Mouse (Mus musculus) midbrain, embryonic 14.5 days (tissue): ENCODE results near the gene Zswim1. TPM values are rescaled to one million over a fixed set of nuclear protein-coding genes. Genes with fewer than 3 reads are reported as not detected.

ENCODE experiments used
- ATAC-seq: fragments of 200-750 bp; cut with Nextera tagmentation; 2 replicates; pipeline ENCODE4 v1.8.0; 2017; ENCODE audit warnings: moderate number of reproducible peaks, moderate library complexity; ENCODE audit not compliant: low FRiP score, low TSS enrichment
- DNase-seq: peaks from one replicate; pipeline ENCODE4 v3.0.0-alpha.2; 2015
- H3K27ac ChIP-seq: fragments of 300-500 bp; sonication (generic); replicated peaks from 2 replicates; pipeline ENCODE4 v1.5.1; 2014; ENCODE audit warnings: mild to moderate bottlenecking, low read depth, low read length, moderate library complexity
- H3K27me3 ChIP-seq: fragments of 300-500 bp; sonication (generic); 2 replicates; pipeline ENCODE4 v1.6.1; 2014; ENCODE audit warnings: low read length, control low read depth, mixed read lengths; ENCODE audit not compliant: control insufficient read depth, insufficient read depth
- H3K36me3 ChIP-seq: fragments of 300-500 bp; sonication (generic); 2 replicates; pipeline ENCODE4 v1.6.1; 2014; ENCODE audit warnings: low read length, control low read depth; ENCODE audit not compliant: control insufficient read depth, insufficient read depth
- H3K4me1 ChIP-seq: fragments of 300-500 bp; sonication (generic); 2 replicates; pipeline ENCODE4 v1.6.1; 2014; ENCODE audit warnings: mild to moderate bottlenecking, antibody characterized with exemption, low read length, control low read depth; ENCODE audit not compliant: control insufficient read depth, insufficient read depth
- H3K4me2 ChIP-seq: fragments of 300-500 bp; sonication (generic); 2 replicates; pipeline ENCODE4 v1.6.1; 2014; ENCODE audit warnings: mild to moderate bottlenecking, low read length, moderate library complexity
- H3K4me3 ChIP-seq: fragments of 300-500 bp; sonication (generic); replicated peaks from 2 replicates; pipeline ENCODE4 v1.5.1; 2014; ENCODE audit warnings: low read depth, low read length
- H3K9ac ChIP-seq: fragments of 300-500 bp; sonication (generic); replicated peaks from 2 replicates; pipeline ENCODE4 v1.6.1; 2014; ENCODE audit warnings: mild to moderate bottlenecking, low read length, moderate library complexity
- H3K9me3 ChIP-seq: fragments of 300-500 bp; sonication (generic); 2 replicates; pipeline ENCODE4 v1.6.1; 2016; ENCODE audit warnings: low read length, control low read depth, mixed read lengths; ENCODE audit not compliant: control insufficient read depth
- WGBS: fragments of 180-500 bp; shearing (Covaris S2); extraction: QIAGEN DNeasy Blood & Tissue Kit; methylation state at CpG from one replicate; pipeline ENCODE4 v1.1.7; 2014; 5-methylcytosine and 5-hydroxymethylcytosine counted together
- polyA plus RNA-seq: library from polyadenylated mRNA; unstranded; fragments of >200 nt; fragmentation: Nextera tagmentation; extraction: Ambion mirVana; gene quantifications from 2 replicates; pipeline ENCODE4 v1.2.1, GENCODE M21; 2014

Zswim1 gene
- polyA plus RNA-seq, 1 experiment from 2014 or later = 27.8 TPM

DNA sequence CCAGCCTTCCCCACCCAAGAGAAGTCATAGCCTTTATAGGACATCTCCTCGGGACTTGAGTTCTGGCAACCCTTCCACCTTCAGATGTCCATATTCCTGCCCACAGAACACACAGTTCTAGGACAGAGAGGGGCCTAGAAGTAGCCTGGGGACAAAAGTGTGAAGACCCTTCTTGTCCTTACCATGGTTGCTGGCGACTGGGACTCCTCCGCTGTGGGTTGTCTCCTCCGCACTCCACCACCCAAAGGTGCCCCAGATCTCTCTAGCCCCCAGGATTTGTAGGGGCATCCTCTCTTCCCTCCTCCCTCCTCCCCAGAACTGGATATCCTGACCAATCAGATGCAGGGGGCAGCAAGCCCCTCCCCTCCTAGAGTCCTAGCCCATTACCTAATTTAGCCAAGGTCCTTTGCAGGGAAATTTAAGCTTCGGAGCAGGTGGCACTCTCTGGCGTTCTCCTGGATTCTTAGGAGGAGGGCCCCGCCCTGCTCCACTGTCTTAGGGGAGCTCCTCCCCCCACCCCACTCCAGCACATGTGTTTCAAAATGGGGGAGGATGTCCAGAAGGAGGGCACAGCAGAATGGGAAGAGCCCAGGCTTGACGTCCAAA lies 42.9 kb upstream of the Zswim1 start, which contains the start of gene Tnnc2:
Gene Tnnc2, minus strand, starts transcription at position 487 of the 606 bp plus-strand sequence.
- H3K4me2 ChIP-seq = no peak within 1 kb of the TSS
- no peak for ATAC-seq
- DNase-seq = no peak
- 71% methylated on average over 8 of the region's 8 CpGs for WGBS
- H3K36me3 ChIP-seq = no peaks in the 10 kb centered on the region
- no peak within 1 kb of the TSS for H3K27ac ChIP-seq
- H3K27me3 ChIP-seq = no peaks in the 10 kb centered on the region
- H3K9ac ChIP-seq = no peak within 1 kb of the TSS
- H3K4me1 ChIP-seq = no peaks in the 10 kb centered on the region
- H3K4me3 ChIP-seq = no peak within 1 kb of the TSS
- no peaks in the 10 kb centered on the region for H3K9me3 ChIP-seq

DNA sequence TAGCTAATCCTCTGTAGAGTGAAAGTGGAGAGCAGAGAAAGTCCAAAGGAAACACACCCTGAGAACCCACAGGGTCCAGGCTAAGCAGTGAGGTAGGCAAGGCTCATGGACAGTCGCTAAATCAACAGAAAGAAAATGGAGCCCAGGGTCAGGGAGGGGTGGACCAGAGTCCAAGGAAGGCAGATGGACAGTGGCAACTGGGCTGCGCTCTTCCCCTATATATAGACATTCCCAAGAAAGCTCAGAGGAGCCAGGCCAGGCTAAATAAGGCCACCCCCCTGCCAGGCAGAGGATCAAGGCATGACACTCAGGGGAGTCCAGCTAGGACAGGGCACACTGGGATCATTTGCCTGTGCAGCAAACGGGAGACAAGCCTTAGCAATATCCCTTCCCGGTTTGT lies 40.6 kb upstream of the Zswim1 start:
- Histone ChIP-seq H3K36me3 (no peaks in the 10 kb centered on the region), H3K27ac (no peak overlapping the region), H3K4me1 (peaks cover 3% of the 10 kb centered on the region; the same call in 1 of the 2 replicates), H3K4me2 (no peak overlapping the region), H3K9me3 (no peaks in the 10 kb centered on the region), H3K4me3 (no peak overlapping the region), H3K27me3 (no peaks in the 10 kb centered on the region), H3K9ac (no peak overlapping the region)
- DNase-seq = no peak
- ATAC-seq = no peak
- 76% methylated on average over 4 of the region's 4 CpGs for WGBS

DNA sequence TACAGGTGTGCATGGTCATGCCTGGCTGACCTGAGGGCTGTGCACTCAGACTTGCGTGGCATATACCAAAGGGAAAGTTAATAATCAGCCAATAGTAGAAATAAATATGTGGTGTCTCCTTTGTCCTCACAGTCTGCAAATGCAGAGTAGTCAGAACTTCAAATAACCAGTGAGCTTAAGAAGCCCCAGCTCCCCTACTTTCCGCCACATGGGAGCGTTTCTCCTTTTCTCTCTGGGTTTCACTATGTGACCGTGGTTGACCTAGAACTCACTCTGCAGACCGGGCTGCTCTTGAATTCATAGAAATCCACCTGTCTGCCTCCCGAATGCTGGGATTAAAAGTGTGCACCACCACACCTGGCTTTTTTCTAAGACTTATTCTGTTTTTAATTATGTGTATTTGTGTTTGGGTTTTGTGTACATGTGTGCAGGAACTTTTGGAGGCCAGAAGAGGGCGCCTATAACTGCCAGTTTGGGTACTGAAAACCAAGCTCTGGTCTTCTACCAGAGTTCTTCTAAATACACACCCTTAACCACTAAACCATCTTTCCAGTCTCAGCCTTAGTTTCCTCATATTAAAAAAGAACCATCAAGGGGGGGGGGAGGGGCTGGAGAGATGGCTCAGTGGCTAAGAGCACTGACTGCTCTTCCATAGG lies 38.4 kb upstream of the Zswim1 start:
- Histone ChIP-seq H3K4me1 (peaks cover 3% of the 10 kb centered on the region; the same call in 1 of the 2 replicates), H3K27ac (no peak overlapping the region), H3K9me3 (no peaks in the 10 kb centered on the region), H3K9ac (no peak overlapping the region), H3K27me3 (no peaks in the 10 kb centered on the region), H3K4me3 (no peak overlapping the region), H3K36me3 (peaks cover 5% of the 10 kb centered on the region; the same call in 1 of the 2 replicates), H3K4me2 (no peak overlapping the region)
- WGBS = 79% methylated on average over 7 of the region's 7 CpGs
- no peak for DNase-seq
- ATAC-seq = no peak

DNA sequence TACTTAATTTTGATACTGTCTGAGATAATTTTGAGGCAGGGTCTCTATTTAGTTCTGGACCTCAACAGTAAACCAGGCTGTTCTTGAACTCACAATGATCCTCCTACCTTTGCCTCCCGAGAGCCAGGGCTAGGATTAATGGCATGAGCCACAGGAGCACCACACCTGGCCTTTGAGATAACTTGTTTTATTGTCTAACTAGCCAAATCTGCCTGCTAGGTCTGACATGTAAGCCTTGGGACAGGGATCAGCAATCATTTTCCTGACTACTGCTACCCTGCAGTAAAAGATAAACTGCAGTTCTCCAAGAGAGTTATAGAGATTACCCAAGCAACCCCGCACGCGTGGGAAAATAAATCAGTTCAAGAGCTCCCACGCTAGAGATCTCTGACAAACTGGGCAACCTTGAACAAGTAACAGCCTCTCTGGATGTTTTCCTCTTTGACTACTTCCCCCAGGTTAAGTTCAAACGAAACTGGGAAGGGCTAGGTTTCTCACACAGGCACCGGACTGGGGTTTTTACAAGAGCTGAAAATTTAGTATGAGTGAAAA lies 37.5 kb upstream of the Zswim1 start:
- DNase-seq = no peak
- peak overlapping the region; percentile 89 for H3K4me2 ChIP-seq
- WGBS = 13% methylated on average over 7 of the region's 7 CpGs
- H3K4me3 ChIP-seq = peak overlapping the region; percentile 62
- peak overlapping the region; percentile 57; the same call in 1 of the 2 replicates for H3K27ac ChIP-seq
- H3K9ac ChIP-seq = peak overlapping the region; percentile 78; the same call in 1 of the 2 replicates
- ATAC-seq = no peak
- no peaks in the 10 kb centered on the region for H3K27me3 ChIP-seq
- no peaks in the 10 kb centered on the region for H3K9me3 ChIP-seq
- peaks cover 10% of the 10 kb centered on the region for H3K36me3 ChIP-seq
- H3K4me1 ChIP-seq = peaks cover 3% of the 10 kb centered on the region; the same call in 1 of the 2 replicates

DNA sequence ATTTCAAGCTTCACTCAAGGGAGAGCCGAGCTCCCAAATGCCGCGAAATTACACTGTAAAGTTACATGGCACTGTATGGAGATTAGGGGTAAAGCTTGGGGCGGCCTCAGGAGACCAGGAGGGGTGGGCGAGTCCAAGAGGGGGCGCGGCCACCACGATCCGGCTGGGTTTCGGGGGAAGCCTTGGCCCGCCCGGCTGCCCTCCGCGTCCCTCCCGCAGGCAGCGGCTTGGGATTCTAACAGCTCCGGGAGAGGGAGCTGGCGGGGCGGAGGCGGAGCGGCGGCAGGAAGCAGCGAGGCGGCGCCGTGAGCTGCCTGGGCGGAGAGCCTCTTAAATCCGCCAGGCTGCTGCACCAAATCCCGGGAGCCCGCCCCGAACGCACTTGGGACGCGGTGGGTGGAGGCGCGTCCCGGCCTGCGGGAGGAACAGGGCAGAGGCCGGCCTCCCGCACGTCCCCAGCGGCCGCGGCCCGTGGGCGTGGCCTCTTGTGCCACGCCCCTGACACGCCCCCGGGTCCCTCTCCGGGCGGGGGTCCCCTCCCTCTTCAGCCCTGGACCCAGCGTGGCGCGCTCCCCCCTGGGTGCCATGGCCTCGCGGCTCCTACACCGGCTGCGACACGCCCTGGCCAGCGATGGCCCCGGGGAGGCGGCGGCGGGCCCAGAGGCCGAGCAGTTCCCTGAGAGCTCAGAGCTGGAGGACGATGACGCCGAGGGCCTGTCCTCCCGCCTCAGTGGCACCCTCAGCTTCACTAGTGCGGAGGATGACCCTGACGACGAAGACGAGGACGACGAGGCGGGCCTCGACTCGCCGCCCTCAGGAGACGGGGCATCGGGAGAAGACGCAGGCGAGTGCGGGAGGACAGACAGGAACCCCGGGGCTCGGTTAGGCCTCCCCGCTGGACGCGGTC lies 36.8 kb upstream of the Zswim1 start, which contains the start of gene Snx21:
Gene Snx21, plus strand, starts transcription at position 343 of the 907 bp plus-strand sequence.
- WGBS = under 1% methylated on average over 86 of the region's 89 CpGs
- H3K4me2 ChIP-seq = peak within 1 kb of the TSS; percentile 89
- H3K36me3 ChIP-seq = peaks cover 11% of the 10 kb centered on the region
- H3K4me1 ChIP-seq = peaks cover 3% of the 10 kb centered on the region; the same call in 1 of the 2 replicates
- H3K27me3 ChIP-seq = no peaks in the 10 kb centered on the region
- peak within 1 kb of the TSS; percentile 62 for H3K4me3 ChIP-seq
- H3K27ac ChIP-seq = peak within 1 kb of the TSS; percentile 57
- ATAC-seq (peak; percentile 89), DNase-seq (peak; percentile 89)
- H3K9ac ChIP-seq = peak within 1 kb of the TSS; percentile 78
- H3K9me3 ChIP-seq = no peaks in the 10 kb centered on the region

DNA sequence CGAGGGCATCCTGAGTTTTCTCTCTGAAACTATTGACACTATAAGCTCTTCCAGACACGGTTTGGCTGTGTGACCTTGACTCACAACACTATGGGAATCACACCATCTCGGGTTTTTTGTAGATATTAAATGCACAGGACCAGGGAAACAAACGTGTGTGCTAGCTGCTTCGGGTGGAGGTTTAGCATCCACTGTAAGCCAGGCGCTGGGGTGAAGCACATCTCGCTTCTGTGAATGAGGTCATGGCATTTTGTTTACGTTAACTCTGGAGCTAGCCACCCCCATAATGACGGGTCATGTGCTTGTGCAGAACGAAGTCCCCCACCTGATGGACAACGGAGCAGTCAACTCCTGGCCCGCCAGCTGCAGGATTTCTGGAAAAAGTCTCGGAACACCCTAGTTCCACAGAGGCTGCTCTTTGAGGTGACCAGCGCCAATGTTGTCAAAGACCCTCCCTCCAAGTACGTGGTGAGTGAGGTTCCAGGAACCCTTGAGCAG lies 36.0 kb upstream of the Zswim1 start:
- Histone ChIP-seq H3K9ac (peak overlapping the region; percentile 78), H3K4me2 (peak overlapping the region; percentile 89), H3K27ac (peak overlapping the region; percentile 57; the same call in 1 of the 2 replicates), H3K9me3 (no peaks in the 10 kb centered on the region), H3K36me3 (peaks cover 12% of the 10 kb centered on the region), H3K4me1 (peaks cover 3% of the 10 kb centered on the region; the same call in 1 of the 2 replicates), H3K4me3 (peak overlapping the region; percentile 62), H3K27me3 (no peaks in the 10 kb centered on the region)
- no peak for DNase-seq
- 12% methylated on average over 15 of the region's 15 CpGs for WGBS
- 0 out of 2 replicates have a peak, but pooled peaks have one; percentile 1 for ATAC-seq

DNA sequence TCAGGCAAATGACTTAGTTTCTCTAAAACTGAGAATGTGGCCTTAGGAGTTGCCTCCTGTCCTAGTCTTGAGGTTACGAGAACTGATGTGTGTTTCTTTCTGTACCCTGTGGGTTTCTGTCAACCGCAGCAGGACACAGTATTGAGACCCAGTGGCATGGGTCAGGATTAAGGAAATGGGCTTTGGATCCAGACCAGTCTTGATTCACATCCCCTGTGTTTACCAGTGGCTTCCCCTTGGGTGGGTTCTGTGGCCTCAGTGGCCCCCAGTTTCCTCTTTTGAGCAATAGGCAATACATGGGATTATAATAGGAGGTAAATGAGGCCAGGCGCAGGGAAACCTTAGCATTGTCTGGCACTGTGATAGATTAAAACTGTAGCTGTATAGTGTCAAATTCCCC lies 35.5 kb upstream of the Zswim1 start:
- Histone ChIP-seq H3K36me3 (peaks cover 18% of the 10 kb centered on the region), H3K27me3 (no peaks in the 10 kb centered on the region), H3K4me2 (peak overlapping the region; percentile 89), H3K4me3 (no peak overlapping the region; the same call in 1 of the 2 replicates), H3K4me1 (peaks cover 3% of the 10 kb centered on the region; the same call in 1 of the 2 replicates), H3K9ac (no peak overlapping the region; the same call in 1 of the 2 replicates), H3K9me3 (no peaks in the 10 kb centered on the region), H3K27ac (no peak overlapping the region)
- ATAC-seq = no peak
- WGBS = 90% methylated on average over 3 of the region's 3 CpGs
- no peak for DNase-seq

DNA sequence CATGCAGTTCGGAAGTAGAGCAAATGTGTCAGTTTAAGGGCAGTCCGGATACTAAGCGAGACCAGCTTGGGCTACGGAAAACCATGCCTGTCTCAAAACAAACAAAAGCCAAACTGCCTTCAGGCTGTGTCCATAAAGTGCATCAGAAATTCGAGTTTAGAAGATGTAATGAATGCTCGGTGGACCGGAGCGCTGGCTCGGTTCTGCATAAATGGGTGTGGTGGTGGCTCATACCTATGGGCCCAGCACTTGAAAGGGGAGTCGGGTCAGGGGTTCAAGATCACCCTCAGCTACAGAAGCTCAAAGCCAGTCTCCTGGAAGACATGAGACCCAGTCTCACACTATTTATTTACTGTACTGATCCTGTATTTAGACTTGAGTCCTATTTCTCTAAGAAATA lies 34.7 kb upstream of the Zswim1 start:
- H3K9me3 ChIP-seq = no peaks in the 10 kb centered on the region
- no peak overlapping the region for H3K27ac ChIP-seq
- H3K4me2 ChIP-seq = no peak overlapping the region
- DNase-seq (no peak), ATAC-seq (no peak)
- peaks cover 26% of the 10 kb centered on the region for H3K36me3 ChIP-seq
- H3K27me3 ChIP-seq = no peaks in the 10 kb centered on the region
- peaks cover 3% of the 10 kb centered on the region; the same call in 1 of the 2 replicates for H3K4me1 ChIP-seq
- H3K9ac ChIP-seq = no peak overlapping the region
- no peak overlapping the region for H3K4me3 ChIP-seq
- 83% methylated on average over 10 of the region's 10 CpGs for WGBS
